In genomic region chr19:55207205-55207604, GRCm38 (mm10) we compare ENCODE assay signal across 20 mouse cellular contexts. TPM values are rescaled to one million over a fixed set of nuclear protein-coding genes. Genes with fewer than 3 reads are reported as not detected.
A peak's percentile ranks its signal among the peaks of the same experiment; 100 is the strongest.
DNase-seq lines count a peak whose midpoint lies in the region; ATAC-seq lines count a peak whose summit lies in the region.
"Had no signal": no experiment of that assay in that cellular context is flagged by ENCODE, and none has a peak within 500 bp of the region (broad histone marks: within the 10 kb centered on the region; RNA-seq: fewer than 3 reads in every experiment).

No protein-coding gene starts in this region.

- ATAC-seq in midbrain, embryonic 14.5 days (ENCODE audit: low FRiP score, low TSS enrichment) = no peak
- no peak for ATAC-seq in midbrain, embryonic 13.5 days
- peak; percentile 85 for ATAC-seq in liver, embryonic 11.5 days (replicated peaks; ENCODE audit: low FRiP score)
- peak; percentile 88 for ATAC-seq in megakaryocyte progenitor cell, adult 5-6 weeks (replicated peaks; ENCODE audit: poor library complexity)

- H3K4me1 ChIP-seq in midbrain, embryonic 14.5 days (ENCODE audit: control insufficient read depth, insufficient read depth, low read length) = no peaks in the 10 kb centered on the region
- H3K4me1 ChIP-seq in midbrain, embryonic 13.5 days (replicated peaks) = no peaks in the 10 kb centered on the region
- H3K4me1 ChIP-seq in liver, embryonic 11.5 days (replicated peaks; ENCODE audit: control insufficient read depth, insufficient read depth, low read length) = peaks cover 3% of the 10 kb centered on the region; the same call in 1 of the 2 replicates
- H3K4me1 ChIP-seq: embryonic facial prominence, embryonic 12.5 days; limb, embryonic 15.5 days had no signal

- 56% methylated on average over 6 of the region's 6 CpGs for WGBS in midbrain, embryonic 14.5 days
- 55% methylated on average over 6 of the region's 6 CpGs for WGBS in midbrain, embryonic 13.5 days
- 42% methylated on average over 6 of the region's 6 CpGs for WGBS in liver, embryonic 11.5 days

- H3K9ac ChIP-seq in midbrain, embryonic 14.5 days (replicated peaks; ENCODE audit: low read length) = no peak overlapping the region
- no peak overlapping the region for H3K9ac ChIP-seq in midbrain, embryonic 13.5 days (replicated peaks)
- no peak overlapping the region for H3K9ac ChIP-seq in liver, embryonic 11.5 days (ENCODE audit: low read depth, low read length)
- H3K9ac ChIP-seq: embryonic facial prominence, embryonic 12.5 days; limb, embryonic 15.5 days had no signal

- H3K4me3 ChIP-seq in midbrain, embryonic 14.5 days (replicated peaks; ENCODE audit: low read depth, low read length) = no peak overlapping the region
- no peak overlapping the region for H3K4me3 ChIP-seq in midbrain, embryonic 13.5 days (replicated peaks)
- no peak overlapping the region for H3K4me3 ChIP-seq in liver, embryonic 11.5 days (ENCODE audit: low read depth, low read length)
- H3K4me3 ChIP-seq: embryonic facial prominence, embryonic 12.5 days; layer of hippocampus, adult 2 months; limb, embryonic 15.5 days had no signal

- H3K4me2 ChIP-seq in midbrain, embryonic 14.5 days (ENCODE audit: low read length) = no peak overlapping the region
- H3K4me2 ChIP-seq in midbrain, embryonic 13.5 days (replicated peaks) = no peak overlapping the region
- H3K4me2 ChIP-seq in liver, embryonic 11.5 days = peak overlapping the region; percentile 31
- H3K4me2 ChIP-seq: embryonic facial prominence, embryonic 12.5 days; limb, embryonic 15.5 days had no signal

- no peaks in the 10 kb centered on the region for H3K27me3 ChIP-seq in midbrain, embryonic 14.5 days (ENCODE audit: control insufficient read depth, insufficient read depth, low read length)
- H3K27me3 ChIP-seq in midbrain, embryonic 13.5 days = peaks cover 7% of the 10 kb centered on the region; the same call in 1 of the 2 replicates
- no peaks in the 10 kb centered on the region for H3K27me3 ChIP-seq in liver, embryonic 11.5 days (replicated peaks; ENCODE audit: control insufficient read depth, insufficient read depth, low read length)
- H3K27me3 ChIP-seq: embryonic facial prominence, embryonic 12.5 days; limb, embryonic 15.5 days had no signal

- H3K9me3 ChIP-seq in midbrain, embryonic 14.5 days (ENCODE audit: control insufficient read depth, low read length) = no peaks in the 10 kb centered on the region
- H3K9me3 ChIP-seq in midbrain, embryonic 13.5 days = no peaks in the 10 kb centered on the region
- no peaks in the 10 kb centered on the region for H3K9me3 ChIP-seq in liver, embryonic 11.5 days (ENCODE audit: control insufficient read depth, low read length)
- H3K9me3 ChIP-seq: embryonic facial prominence, embryonic 12.5 days; limb, embryonic 15.5 days had no signal

- peak; percentile 22 for DNase-seq in midbrain, embryonic 14.5 days
- peak; percentile 80 for DNase-seq in c-Kit-positive CD71-positive TER-119-positive erythroid progenitor cells, embryonic 14.5 days (ENCODE audit: low spot score)
- DNase-seq in liver, embryonic 11.5 days (ENCODE audit: low spot score) = no peak
- DNase-seq in frontal cortex, postnatal 36 days (ENCODE audit: low spot score in 2 of 2) = no peak
- no peak for DNase-seq in adrenal gland, postnatal 4 days (ENCODE audit: low spot score in 2 of 2)
- DNase-seq: adrenal gland, postnatal 25 days; gastrocnemius, postnatal 36 days had no signal

- H3K36me3 ChIP-seq in midbrain, embryonic 14.5 days (ENCODE audit: control insufficient read depth, insufficient read depth, low read length) = no peaks in the 10 kb centered on the region
- H3K36me3 ChIP-seq in midbrain, embryonic 13.5 days = no peaks in the 10 kb centered on the region
- no peaks in the 10 kb centered on the region for H3K36me3 ChIP-seq in liver, embryonic 11.5 days (ENCODE audit: control insufficient read depth, insufficient read depth, low read length)
- H3K36me3 ChIP-seq: embryonic facial prominence, embryonic 12.5 days; limb, embryonic 15.5 days had no signal

- no peak overlapping the region for H3K27ac ChIP-seq in midbrain, embryonic 14.5 days (replicated peaks; ENCODE audit: low read depth, low read length)
- H3K27ac ChIP-seq in midbrain, embryonic 13.5 days = no peak overlapping the region
- no peak overlapping the region for H3K27ac ChIP-seq in liver, embryonic 11.5 days (ENCODE audit: low read depth, low read length)
- H3K27ac ChIP-seq: embryonic facial prominence, embryonic 12.5 days; layer of hippocampus, adult 2 months; limb, embryonic 15.5 days had no signal

RNA-seq across cellular contexts. Expression of gene Tectb, which starts 26.7 kb away (rescaled TPM):
- polyA plus RNA-seq in midbrain, embryonic 14.5 days (2014; fragmentation: Nextera tagmentation; extraction: Ambion mirVana) = 0.65 and 0.68 TPM in 2 replicates
- polyA plus RNA-seq in midbrain, embryonic 13.5 days (2015; fragmentation: Nextera tagmentation; extraction: Ambion mirVana) = 0.30 and 0.83 TPM in 2 replicates
- polyA plus RNA-seq in liver, embryonic 11.5 days (2014; fragmentation: Nextera tagmentation; extraction: Ambion mirVana) = not detected in 2 replicates
- not detected in 2 replicates for total RNA-seq in megakaryocyte progenitor cell, adult 5-6 weeks (2015)
- not detected in 2 replicates for total RNA-seq in megakaryocyte progenitor cell, adult 5-6 weeks (2017)
- under 1 TPM; 0.31 to 0.42 TPM for total RNA-seq in adrenal gland, postnatal 4 days (2021)
- total RNA-seq: hematopoietic stem cell, adult 5-6 weeks; left cerebral cortex, adult 18-20 months; left cerebral cortex, postnatal 36 days; midbrain, postnatal 0 days had no signal
- polyA plus RNA-seq: cortical plate, adult 2 months; forebrain, embryonic 11.5 days; heart, embryonic 16.5 days; limb, embryonic 15.5 days had no signal

RNA-seq across cellular contexts. Expression of gene Gucy2g, which starts 33.8 kb away (rescaled TPM):
- 0.07 and 0.18 TPM in 2 replicates for polyA plus RNA-seq in midbrain, embryonic 14.5 days (2014; fragmentation: Nextera tagmentation; extraction: Ambion mirVana)
- polyA plus RNA-seq in midbrain, embryonic 13.5 days (2015; fragmentation: Nextera tagmentation; extraction: Ambion mirVana) = 0.07 TPM in 1 of 2 replicates, not detected in the other
- 0.04 TPM in 1 of 2 replicates, not detected in the other for polyA plus RNA-seq in liver, embryonic 11.5 days (2014; fragmentation: Nextera tagmentation; extraction: Ambion mirVana)
- total RNA-seq in megakaryocyte progenitor cell, adult 5-6 weeks (2015) = not detected in 2 replicates
- total RNA-seq in megakaryocyte progenitor cell, adult 5-6 weeks (2017) = not detected in 2 replicates
- under 1 TPM in 1 of 2 experiments, not detected in 1; 0.08 TPM for total RNA-seq in adrenal gland, postnatal 4 days (2021)
- total RNA-seq: adrenal gland, postnatal 25 days; heart, adult 8-10 months; hematopoietic stem cell, adult 5-6 weeks; midbrain, postnatal 0 days had no signal
- polyA plus RNA-seq: embryonic facial prominence, embryonic 12.5 days; forebrain, embryonic 11.5 days; heart, embryonic 16.5 days; midbrain, postnatal 0 days had no signal

RNA-seq across cellular contexts. Expression of gene Acsl5, which starts 44.5 kb away (rescaled TPM):
- 7.3 and 12.6 TPM in 2 replicates for polyA plus RNA-seq in midbrain, embryonic 14.5 days (2014; fragmentation: Nextera tagmentation; extraction: Ambion mirVana)
- polyA plus RNA-seq in midbrain, embryonic 13.5 days (2015; fragmentation: Nextera tagmentation; extraction: Ambion mirVana) = 9.9 TPM in 2 replicates
- polyA plus RNA-seq in liver, embryonic 11.5 days (2014; fragmentation: Nextera tagmentation; extraction: Ambion mirVana) = 125 and 130 TPM in 2 replicates
- 115 and 141 TPM in 2 replicates for total RNA-seq in megakaryocyte progenitor cell, adult 5-6 weeks (2015)
- 114 and 115 TPM in 2 replicates for total RNA-seq in megakaryocyte progenitor cell, adult 5-6 weeks (2017)
- total RNA-seq in adrenal gland, postnatal 4 days (2021) = 10 to 100 TPM; 55.7 to 89.0 TPM

Comparison
In these comparisons a context has a peak if more than half of its experiments do, and no peak if none do; other contexts are left out.
1. ATAC-seq: peak in liver, embryonic 11.5 days (single experiment) and megakaryocyte progenitor cell, adult 5-6 weeks (single experiment); none in midbrain, embryonic 14.5 days (single experiment) and midbrain, embryonic 13.5 days (single experiment).
2. DNase-seq: peak in midbrain, embryonic 14.5 days (single experiment) and c-Kit-positive CD71-positive TER-119-positive erythroid progenitor cells, embryonic 14.5 days (single experiment); none in liver, embryonic 11.5 days (single experiment), frontal cortex, postnatal 36 days (0 of 2) and adrenal gland, postnatal 4 days (0 of 2).